In genomic region chr15:22351502-22351901, GRCm38 (mm10) we compare ENCODE assay signal across 17 mouse cellular contexts.
"Had no signal": no experiment of that assay in that cellular context is flagged by ENCODE, and none has a peak within 500 bp of the region (broad histone marks: within the 10 kb centered on the region; RNA-seq: fewer than 3 reads in every experiment).

No protein-coding gene starts in this region.

- H3K36me3 ChIP-seq: neural tube, embryonic 12.5 days; neural tube, embryonic 13.5 days; neural tube, embryonic 15.5 days; stomach, embryonic 15.5 days had no signal

- H3K9me3 ChIP-seq: neural tube, embryonic 12.5 days; neural tube, embryonic 13.5 days; neural tube, embryonic 15.5 days; stomach, embryonic 15.5 days had no signal

- H3K27me3 ChIP-seq: neural tube, embryonic 12.5 days; neural tube, embryonic 13.5 days; neural tube, embryonic 15.5 days; stomach, embryonic 15.5 days had no signal

- H3K27ac ChIP-seq: neural tube, embryonic 12.5 days; neural tube, embryonic 13.5 days; neural tube, embryonic 15.5 days; stomach, embryonic 15.5 days; stomach, postnatal 0 days had no signal

- DNase-seq: retina, postnatal 1 day; right cerebral cortex, adult 18-20 months; right cerebral cortex, postnatal 14 days; right cerebral cortex, postnatal 25 days; right cerebral cortex, postnatal 4 days; spleen, adult 18-20 months; thymus, adult 18-20 months; thymus, adult 2 months; thymus, postnatal 14 days; thymus, postnatal 25 days; thymus, postnatal 36 days; thymus, postnatal 4 days had no signal

- H3K4me3 ChIP-seq: neural tube, embryonic 12.5 days; neural tube, embryonic 13.5 days; neural tube, embryonic 15.5 days; stomach, embryonic 15.5 days had no signal

- H3K4me1 ChIP-seq: neural tube, embryonic 12.5 days; neural tube, embryonic 13.5 days; neural tube, embryonic 15.5 days; stomach, embryonic 15.5 days had no signal

- H3K4me2 ChIP-seq: neural tube, embryonic 12.5 days; neural tube, embryonic 13.5 days; neural tube, embryonic 15.5 days; stomach, embryonic 15.5 days had no signal

- H3K9ac ChIP-seq: neural tube, embryonic 12.5 days; neural tube, embryonic 13.5 days; neural tube, embryonic 15.5 days; stomach, embryonic 15.5 days had no signal
